Mouse (Mus musculus): ENCODE results near the gene Abhd17c. TPM values are rescaled to one million over a fixed set of nuclear protein-coding genes. Genes with fewer than 3 reads are reported as not detected.

The Abhd17c gene
- total and polyA plus RNA-seq, 3 experiments, result 33.5 to 55.7 TPM; not detected in 1

DNA sequence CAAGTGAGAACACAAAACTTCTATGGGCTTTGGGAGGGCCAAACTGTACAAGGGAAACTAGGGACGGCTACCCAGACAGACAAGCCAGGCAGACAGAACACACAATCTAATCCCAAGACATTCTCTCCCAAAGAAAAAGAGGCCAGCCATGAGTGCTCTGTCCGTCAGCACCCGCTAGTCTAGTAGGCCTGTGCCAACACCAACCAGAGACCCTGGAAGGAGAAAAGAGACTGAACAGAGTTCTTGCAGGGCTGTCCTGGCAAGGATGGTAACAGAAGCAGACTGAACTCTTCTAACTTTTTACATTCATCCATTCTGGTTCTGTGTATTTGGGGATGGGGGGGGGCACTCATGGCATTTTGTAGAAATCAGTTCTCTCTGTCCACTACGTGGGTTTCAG lies 12.1 kb downstream of the Abhd17c start:
- Histone ChIP-seq H3K4me3 (ENCODE audit: control insufficient read depth in 1 of 2, insufficient read depth in 1 of 2, low read depth in 2 of 2, low read length in 2 of 2) (no peak overlapping the region), H3K4me1 (ENCODE audit: control insufficient read depth in 1 of 2, insufficient read depth in 2 of 2, low read length in 2 of 2) (0 out of 4 replicates have a peak, but pooled peaks cover 0 to 5% of the 10 kb centered on the region in 2 experiments), H3K9ac (ENCODE audit: control insufficient read depth, low read depth, low read length, poor library complexity, severe bottlenecking) (no peak overlapping the region), H3K27me3 (ENCODE audit: control insufficient read depth in 1 of 2, insufficient read depth in 2 of 2, low read length in 2 of 2) (no peaks in the 10 kb centered on the region), H3K79me2 (ENCODE audit: control insufficient read depth, insufficient read depth, low read length, poor library complexity) (peaks cover 67% of the 10 kb centered on the region), H3K27ac (ENCODE audit: control insufficient read depth, low read depth, low read length) (no peak overlapping the region), H3K36me3 (ENCODE audit: control insufficient read depth in 1 of 2, insufficient read depth in 2 of 2, low read length in 2 of 2) (peaks cover under 1 to 2% of the 10 kb centered on the region in 2 experiments; a peak in 2 of 4 replicates), H3K9me3 (replicated peaks; ENCODE audit: insufficient read depth, low read length) (no peaks in the 10 kb centered on the region)
- no peak for DNase-seq (ENCODE audit: low read depth, low spot score)
- TF ChIP-seq NRF1 (IDR thresholded peaks at IDR 0.05; ENCODE audit: insufficient read depth, low read depth, low read length, poor library complexity, severe bottlenecking) (no peak), CHD1 (IDR thresholded peaks at IDR 0.05; ENCODE audit: low read depth, low read length) (no peak), GATA1 (IDR thresholded peaks at IDR 0.05; ENCODE audit: low read depth, low read length) (no peak)

GRCm38 (mm10) chr7:84138731-84139130 lies 13.0 kb downstream of the Abhd17c start:
- H3K4me3 ChIP-seq (ENCODE audit: control insufficient read depth in 1 of 2, insufficient read depth in 1 of 2, low read depth in 2 of 2, low read length in 2 of 2), result no peak overlapping the region
- H3K36me3 ChIP-seq (ENCODE audit: control insufficient read depth in 1 of 2, insufficient read depth in 2 of 2, low read length in 2 of 2), result peaks cover 0 to 2% of the 10 kb centered on the region in 2 experiments; a peak in 1 of 4 replicates
- no peak overlapping the region for H3K9ac ChIP-seq (ENCODE audit: control insufficient read depth, low read depth, low read length, poor library complexity, severe bottlenecking)
- H3K79me2 ChIP-seq (ENCODE audit: control insufficient read depth, insufficient read depth, low read length, poor library complexity), result peaks cover 59% of the 10 kb centered on the region
- no peak for DNase-seq (ENCODE audit: low read depth, low spot score)
- no peaks in the 10 kb centered on the region for H3K27me3 ChIP-seq (ENCODE audit: control insufficient read depth in 1 of 2, insufficient read depth in 2 of 2, low read length in 2 of 2)
- TF ChIP-seq ZNF384 (IDR thresholded peaks at IDR 0.05; ENCODE audit: low read depth, low read length), result no peak
- TF ChIP-seq MYB (IDR thresholded peaks at IDR 0.05; ENCODE audit: low read depth, low read length), result no peak
- TF ChIP-seq TBP (IDR thresholded peaks at IDR 0.05; ENCODE audit: low read depth, low read length), result no peak
- TF ChIP-seq TAL1 (IDR thresholded peaks at IDR 0.05; ENCODE audit: low read length), result no peak
- TF ChIP-seq ELF1 (IDR thresholded peaks at IDR 0.05; ENCODE audit: low read depth, low read length), result no peak
- TF ChIP-seq BHLHE40 (IDR thresholded peaks at IDR 0.05; ENCODE audit: borderline replicate concordance, low read depth, low read length), result no peak
- TF ChIP-seq POLR2AphosphoS5 (IDR thresholded peaks at IDR 0.05; ENCODE audit: borderline replicate concordance, low read depth, low read length), result no peak
- TF ChIP-seq RAD21 (IDR thresholded peaks at IDR 0.05; ENCODE audit: low read depth, low read length), result no peak
- no peak for TF ChIP-seq USF2 (IDR thresholded peaks at IDR 0.05; ENCODE audit: borderline replicate concordance in 1 of 2, insufficient read depth in 1 of 2, low read depth in 1 of 2, low read length in 2 of 2)
- 0 out of 4 replicates have a peak, but pooled peaks cover 0 to 2% of the 10 kb centered on the region in 2 experiments for H3K4me1 ChIP-seq (ENCODE audit: control insufficient read depth in 1 of 2, insufficient read depth in 2 of 2, low read length in 2 of 2)
- no peaks in the 10 kb centered on the region for H3K9me3 ChIP-seq (replicated peaks; ENCODE audit: insufficient read depth, low read length)
- no peak overlapping the region for H3K27ac ChIP-seq (ENCODE audit: control insufficient read depth, low read depth, low read length)

- Histone ChIP-seq H3K36me3 (ENCODE audit: control insufficient read depth in 1 of 2, insufficient read depth in 2 of 2, low read length in 2 of 2) (peaks cover 0 to 2% of the 10 kb centered on the region in 2 experiments; a peak in 1 of 4 replicates), H3K4me1 (ENCODE audit: control insufficient read depth in 1 of 2, insufficient read depth in 2 of 2, low read length in 2 of 2) (no peaks in the 10 kb centered on the region; a peak in 1 of 4 replicates), H3K9ac (ENCODE audit: control insufficient read depth, low read depth, low read length, poor library complexity, severe bottlenecking) (no peak overlapping the region), H3K27me3 (ENCODE audit: control insufficient read depth in 1 of 2, insufficient read depth in 2 of 2, low read length in 2 of 2) (no peaks in the 10 kb centered on the region), H3K27ac (ENCODE audit: control insufficient read depth, low read depth, low read length) (no peak overlapping the region), H3K9me3 (replicated peaks; ENCODE audit: insufficient read depth, low read length) (no peaks in the 10 kb centered on the region), H3K79me2 (ENCODE audit: control insufficient read depth, insufficient read depth, low read length, poor library complexity) (peaks cover 54% of the 10 kb centered on the region), H3K4me3 (ENCODE audit: control insufficient read depth in 1 of 2, insufficient read depth in 1 of 2, low read depth in 2 of 2, low read length in 2 of 2) (no peak overlapping the region)
- DNase-seq (ENCODE audit: low read depth, low spot score), result no peak
- TF ChIP-seq RAD21 (IDR thresholded peaks at IDR 0.05; ENCODE audit: low read depth, low read length) (no peak), MEF2A (IDR thresholded peaks at IDR 0.05; ENCODE audit: extremely low read depth, insufficient replicate concordance, low read depth, low read length, poor library complexity, severe bottlenecking) (no peak), RCOR1 (IDR thresholded peaks at IDR 0.05; ENCODE audit: low read depth, low read length) (no peak), POLR2A (IDR thresholded peaks at IDR 0.05; ENCODE audit: control insufficient read depth in 1 of 2, insufficient read depth in 1 of 2, low read depth in 1 of 2, low read length in 2 of 2, poor library complexity in 1 of 2) (no peak), MYC (IDR thresholded peaks at IDR 0.05; ENCODE audit: low read depth, low read length) (no peak), NELFE (IDR thresholded peaks at IDR 0.05; ENCODE audit: low read depth, low read length) (no peak), ZMIZ1 (IDR thresholded peaks at IDR 0.05; ENCODE audit: low read depth, low read length) (no peak), EP300 (IDR thresholded peaks at IDR 0.05; ENCODE audit: low read depth in 1 of 2, low read length in 2 of 2) (no peak), TBP (IDR thresholded peaks at IDR 0.05; ENCODE audit: low read depth, low read length) (no peak), NRF1 (IDR thresholded peaks at IDR 0.05; ENCODE audit: insufficient read depth, low read depth, low read length, poor library complexity, severe bottlenecking) (no peak), TAL1 (IDR thresholded peaks at IDR 0.05; ENCODE audit: low read length) (no peak), CTCF (IDR thresholded peaks at IDR 0.05 in 2 of 3, conservative IDR thresholded peaks at IDR 0.05 in 1 of 3; ENCODE audit: control insufficient read depth in 1 of 3, insufficient read depth in 1 of 3, low read depth in 2 of 3, low read length in 3 of 3, poor library complexity in 1 of 3, severe bottlenecking in 1 of 3) (no peak), SMC3 (IDR thresholded peaks at IDR 0.05; ENCODE audit: low read depth, low read length) (no peak), UBTF (IDR thresholded peaks at IDR 0.05; ENCODE audit: borderline replicate concordance, insufficient read depth, low read depth, low read length) (no peak), POLR2AphosphoS2 (IDR thresholded peaks at IDR 0.05; ENCODE audit: low read length) (no peak)
Measured at GRCm38 (mm10) chr7:84137779-84138178, 13.9 kb downstream of the Abhd17c start.

All from MEL (cell line).